Mouse (Mus musculus) stomach, postnatal 0 days (tissue): Measurements from ENCODE around the gene Trir. TPM values are rescaled to one million over a fixed set of nuclear protein-coding genes. Genes with fewer than 3 reads are reported as not detected.

ENCODE experiments used
- ATAC-seq: fragments of 200-750 bp; cut with Nextera tagmentation; 2 replicates; pipeline ENCODE4 v1.8.0; 2017; ENCODE audit not compliant: low FRiP score, low TSS enrichment
- DNase-seq: peaks from one replicate; pipeline ENCODE4 v3.0.0-alpha.2; 2016; ENCODE audit warnings: low spot score
- H3K27ac ChIP-seq: fragments of 300-500 bp; sonication (generic); replicated peaks from 2 replicates; pipeline ENCODE4 v1.5.1; 2014; ENCODE audit warnings: mild to moderate bottlenecking, control low read depth
- H3K27me3 ChIP-seq: fragments of 300-500 bp; sonication (generic); 2 replicates; pipeline ENCODE4 v1.6.1; 2014; ENCODE audit warnings: low read length; ENCODE audit not compliant: control insufficient read depth, insufficient read depth
- H3K36me3 ChIP-seq: fragments of 300-500 bp; sonication (generic); 2 replicates; pipeline ENCODE4 v1.6.1; 2014; ENCODE audit warnings: low read length, mixed read lengths; ENCODE audit not compliant: control insufficient read depth, insufficient read depth
- H3K4me1 ChIP-seq: fragments of 300-500 bp; sonication (generic); replicated peaks from 2 replicates; pipeline ENCODE4 v1.6.1; 2014; ENCODE audit warnings: antibody characterized with exemption; ENCODE audit not compliant: control insufficient read depth, insufficient read depth
- H3K4me2 ChIP-seq: fragments of 300-500 bp; sonication (generic); replicated peaks from 2 replicates; pipeline ENCODE4 v1.6.1; 2014; ENCODE audit warnings: low read depth, mild to moderate bottlenecking, control low read depth, moderate library complexity
- H3K4me3 ChIP-seq: fragments of 300-500 bp; sonication (generic); 2 replicates; pipeline ENCODE4 v1.5.1; 2014; ENCODE audit warnings: low read depth, low read length, control low read depth
- H3K9ac ChIP-seq: fragments of 300-500 bp; sonication (generic); 2 replicates; pipeline ENCODE4 v1.6.1; 2014; ENCODE audit warnings: mild to moderate bottlenecking, low read length, control low read depth, mixed read lengths
- H3K9me3 ChIP-seq: fragments of 300-500 bp; sonication (generic); 2 replicates; pipeline ENCODE4 v1.6.1; 2016; ENCODE audit warnings: low read length; ENCODE audit not compliant: control insufficient read depth
- CTCF ChIP-seq: IDR thresholded peaks from 2 replicates; pipeline ENCODE4 v1.5.1; 2016; ENCODE audit warnings: antibody characterized with exemption, low read depth, mild to moderate bottlenecking, moderate library complexity
- EP300 ChIP-seq: optimal IDR thresholded peaks from 2 replicates; pipeline ENCODE3; 2016; ENCODE audit warnings: antibody characterized with exemption
- WGBS: fragments of 180-500 bp; shearing (Covaris S2); extraction: QIAGEN DNeasy Blood & Tissue Kit; methylation state at CpG from one replicate; pipeline ENCODE4 v1.1.7; 2014; 5-methylcytosine and 5-hydroxymethylcytosine counted together
- polyA plus RNA-seq: library from polyadenylated mRNA; unstranded; fragments of >200 nt; fragmentation: Nextera tagmentation; extraction: Ambion mirVana; gene quantifications from 2 replicates; pipeline ENCODE4 v1.2.1, GENCODE M21; 2015

Trir gene
- polyA plus RNA-seq, 1 experiment from 2014 or later: 95.1 TPM

DNA sequence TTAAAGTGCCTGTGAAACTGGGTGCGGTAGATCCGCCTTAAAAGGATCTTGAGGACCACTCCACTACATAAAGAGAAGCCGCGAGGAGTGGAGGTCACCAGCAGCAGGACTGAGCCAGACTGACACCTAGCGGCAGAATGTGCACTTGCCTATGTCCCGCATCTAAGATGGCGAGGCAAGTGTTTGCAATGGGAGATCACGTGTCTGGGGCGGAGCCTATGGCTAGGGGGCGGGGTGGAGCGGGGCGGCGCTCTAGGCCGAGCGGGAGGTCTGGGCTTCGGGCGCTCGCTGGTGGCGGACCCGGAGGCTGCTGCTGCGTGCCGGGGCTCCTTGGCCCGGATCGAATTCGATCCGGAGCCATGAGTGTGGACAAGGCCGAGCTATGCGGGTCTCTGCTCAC lies 36.3 kb upstream of the Trir start, which contains the start of gene Hook2:
Gene Hook2 (plus strand): TSS at position 255 of the 400 bp plus-strand sequence.
- peak within 1 kb of the TSS; percentile 92 for H3K4me2 ChIP-seq
- ATAC-seq (peak; percentile 91), DNase-seq (peak; percentile 99)
- no peaks in the 10 kb centered on the region for H3K36me3 ChIP-seq
- no peaks in the 10 kb centered on the region for H3K27me3 ChIP-seq
- peak within 1 kb of the TSS; percentile 94 for H3K27ac ChIP-seq
- no peaks in the 10 kb centered on the region for H3K9me3 ChIP-seq
- peak within 1 kb of the TSS; percentile 74 for H3K9ac ChIP-seq
- peaks cover 10% of the 10 kb centered on the region for H3K4me1 ChIP-seq
- peak within 1 kb of the TSS; percentile 58 for H3K4me3 ChIP-seq
- TF ChIP-seq CTCF: peak; percentile 98
- no peak for TF ChIP-seq EP300
- WGBS: 0% methylated on average over 28 of the region's 28 CpGs

- Histone ChIP-seq H3K9ac (peak overlapping the region; percentile 74), H3K27me3 (no peaks in the 10 kb centered on the region), H3K4me2 (peak overlapping the region; percentile 92), H3K9me3 (no peaks in the 10 kb centered on the region), H3K36me3 (no peaks in the 10 kb centered on the region), H3K4me3 (peak overlapping the region; percentile 58), H3K4me1 (peaks cover 6% of the 10 kb centered on the region), H3K27ac (peak overlapping the region; percentile 94)
- WGBS: under 1% methylated on average over 15 of the region's 15 CpGs
- ATAC-seq (peak; percentile 82), DNase-seq (peak; percentile 97)
- no peak for TF ChIP-seq CTCF
- no peak for TF ChIP-seq EP300
Observed at GRCm38 (mm10) chr8:84990836-84991235, 35.8 kb upstream of the Trir start.

DNA sequence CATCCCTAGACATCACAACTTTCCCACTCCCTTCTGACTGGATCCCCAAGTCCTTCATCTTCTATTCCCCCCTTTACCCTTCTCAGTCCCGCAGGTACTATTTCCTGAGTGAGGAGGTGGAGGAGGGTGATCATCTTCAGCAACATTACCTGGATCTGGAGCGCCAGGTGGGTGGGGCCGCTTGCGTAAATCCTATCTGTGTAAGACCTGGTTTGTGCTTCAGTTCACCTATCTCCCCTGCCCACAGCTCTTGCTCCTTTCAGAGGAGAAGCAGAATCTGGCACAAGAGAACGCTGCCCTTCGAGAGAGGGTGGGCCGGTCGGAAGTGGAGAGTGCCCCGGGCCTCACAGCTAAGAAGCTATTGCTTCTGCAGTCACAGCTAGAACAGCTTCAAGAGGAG lies 32.2 kb upstream of the Trir start:
- no peak overlapping the region for H3K27ac ChIP-seq
- H3K9ac ChIP-seq: no peak overlapping the region
- no peak overlapping the region for H3K4me3 ChIP-seq
- H3K36me3 ChIP-seq: no peaks in the 10 kb centered on the region
- WGBS: 91% methylated on average over 9 of the region's 9 CpGs
- DNase-seq (no peak), ATAC-seq (no peak)
- H3K4me1 ChIP-seq: peaks cover 6% of the 10 kb centered on the region
- no peaks in the 10 kb centered on the region for H3K27me3 ChIP-seq
- no peaks in the 10 kb centered on the region for H3K9me3 ChIP-seq
- H3K4me2 ChIP-seq: no peak overlapping the region
- TF ChIP-seq EP300 (no peak), CTCF (no peak)

DNA sequence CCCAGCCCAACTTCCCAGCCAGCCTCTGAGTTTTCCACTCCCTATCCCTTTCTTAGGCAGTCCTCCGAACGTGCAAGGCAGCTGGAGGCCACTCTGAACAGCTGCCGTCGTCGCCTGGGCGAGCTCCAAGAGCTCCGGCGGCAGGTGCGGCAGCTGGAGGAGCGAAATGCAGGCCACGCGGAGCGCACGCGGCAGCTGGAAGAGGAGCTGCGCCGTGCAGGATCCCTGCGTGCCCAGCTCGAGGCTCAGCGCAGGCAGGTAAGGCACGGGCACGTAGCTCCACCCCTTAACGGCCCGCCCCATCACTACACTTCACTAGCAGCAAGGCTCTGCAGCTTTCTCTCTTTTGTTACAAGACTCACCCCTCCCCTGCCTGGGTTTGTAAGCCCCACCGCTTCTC lies 30.9 kb upstream of the Trir start:
- H3K27me3 ChIP-seq: no peaks in the 10 kb centered on the region
- no peaks in the 10 kb centered on the region for H3K9me3 ChIP-seq
- ATAC-seq (no peak), DNase-seq (no peak)
- H3K4me2 ChIP-seq: 0 out of 2 replicates have a peak overlapping the region, but pooled peaks have one; percentile 8
- 44% methylated on average over 25 of the region's 25 CpGs for WGBS
- H3K9ac ChIP-seq: no peak overlapping the region
- no peaks in the 10 kb centered on the region for H3K36me3 ChIP-seq
- no peak overlapping the region for H3K4me3 ChIP-seq
- H3K4me1 ChIP-seq: peaks cover 6% of the 10 kb centered on the region
- TF ChIP-seq EP300 (no peak), CTCF (no peak)
- H3K27ac ChIP-seq: no peak overlapping the region

DNA sequence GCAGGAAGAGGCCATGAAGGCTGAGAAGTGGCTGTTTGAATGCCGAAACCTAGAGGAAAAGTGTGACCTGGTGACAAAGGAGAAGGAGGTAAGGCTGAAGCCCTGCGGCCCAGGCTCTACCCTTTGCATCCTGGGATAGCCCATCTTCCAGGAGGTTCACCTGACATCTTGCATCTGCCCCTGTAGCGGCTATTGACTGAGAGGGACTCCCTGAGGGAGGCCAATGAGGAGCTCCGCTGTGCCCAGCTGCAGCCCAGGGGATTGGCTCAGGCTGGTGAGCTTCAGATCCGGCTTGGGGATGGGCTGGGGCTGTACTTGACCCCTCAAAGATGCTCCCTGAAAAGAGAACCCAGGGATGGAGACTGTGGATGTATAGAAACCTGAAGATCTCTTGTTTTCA lies 29.6 kb upstream of the Trir start:
- ATAC-seq (no peak), DNase-seq (no peak)
- Histone ChIP-seq H3K27ac (no peak overlapping the region), H3K36me3 (no peaks in the 10 kb centered on the region), H3K4me2 (no peak overlapping the region), H3K9me3 (no peaks in the 10 kb centered on the region), H3K27me3 (no peaks in the 10 kb centered on the region), H3K4me1 (no peaks in the 10 kb centered on the region), H3K4me3 (no peak overlapping the region), H3K9ac (no peak overlapping the region)
- 86% methylated on average over 5 of the region's 5 CpGs for WGBS
- no peak for TF ChIP-seq CTCF
- TF ChIP-seq EP300: no peak

DNA sequence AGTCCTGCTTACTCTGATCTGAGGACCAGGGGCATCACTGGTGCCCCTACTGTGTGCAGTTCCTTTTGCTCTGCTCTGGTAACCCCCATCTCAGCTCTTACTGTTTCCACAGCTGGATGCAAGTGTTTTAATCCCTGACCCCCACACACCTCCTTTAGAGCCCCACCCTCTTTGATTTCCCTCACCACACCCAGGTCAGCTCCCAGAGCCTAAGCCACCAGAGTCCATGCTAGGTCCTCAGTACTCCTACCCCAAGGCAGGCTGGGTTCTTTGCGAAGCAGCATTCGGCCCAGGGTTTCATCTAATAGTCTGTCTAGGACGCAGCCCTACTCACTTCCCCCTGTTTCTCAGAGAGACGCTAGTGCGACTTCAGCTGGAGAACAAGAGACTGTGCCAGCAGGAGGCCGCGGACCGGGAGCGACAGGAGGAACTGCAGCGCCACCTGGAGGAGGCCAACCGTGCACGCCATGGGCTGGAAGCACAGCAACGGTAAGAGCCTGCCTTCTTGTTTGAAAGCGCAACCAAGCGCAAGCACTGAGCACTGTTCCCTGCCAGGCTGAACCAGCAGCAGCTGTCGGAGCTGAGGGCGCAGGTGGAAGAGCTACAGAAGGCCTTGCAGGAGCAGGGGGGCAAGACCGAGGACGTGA lies 28.9 kb upstream of the Trir start:
- H3K4me1 ChIP-seq: no peaks in the 10 kb centered on the region
- peak; percentile 80 for ATAC-seq
- H3K9me3 ChIP-seq: no peaks in the 10 kb centered on the region
- H3K27me3 ChIP-seq: no peaks in the 10 kb centered on the region
- TF ChIP-seq CTCF (peak; percentile 98), EP300 (no peak)
- no peak overlapping the region for H3K27ac ChIP-seq
- 13% methylated on average over 19 of the region's 19 CpGs for WGBS
- no peak overlapping the region for H3K4me3 ChIP-seq
- peak; percentile 94 for DNase-seq
- H3K36me3 ChIP-seq: no peaks in the 10 kb centered on the region
- H3K4me2 ChIP-seq: no peak overlapping the region; the same call in 1 of the 2 replicates
- peak overlapping the region; percentile 31; the same call in 1 of the 2 replicates for H3K9ac ChIP-seq
